Mouse (Mus musculus) MEL (cell line): ENCODE measurements at regions not wholly inside any gene's neighbourhood (a gene's known extent, or its start where the extent isn't known, plus 50 kb on each side); places are given as distances from the start of the nearest gene placed in this dataset.

ENCODE experiments used
- DNase-seq: peaks from one replicate; pipeline ENCODE4 v3.0.0; 2011; ENCODE audit warnings: low read depth, low spot score
- H3K27ac ChIP-seq: 2 replicates; pipeline ENCODE4 v1.5.1; 2012; ENCODE audit warnings: low read depth, mild to moderate bottlenecking, control low read depth, low read length, moderate library complexity; ENCODE audit not compliant: control insufficient read depth
- H3K27me3 ChIP-seq, 2 experiments: fragments of 150-350 bp in 1 of 2; sonication (generic) in 1 of 2; 2 replicates each; pipeline ENCODE4 v1.6.1; 2012; ENCODE audit warnings: low read length in 2 of 2, mild to moderate bottlenecking in 2 of 2, improper control_type of control experiment in 1 of 2, moderate library complexity in 1 of 2; ENCODE audit not compliant: insufficient read depth in 2 of 2, control insufficient read depth in 1 of 2
- H3K36me3 ChIP-seq, 2 experiments: 2 replicates each; pipeline ENCODE4 v1.6.1; 2012 to 2014; ENCODE audit warnings: low read length in 2 of 2, improper control_type of control experiment in 1 of 2, inconsistent platforms in 1 of 2, mild to moderate bottlenecking in 1 of 2; ENCODE audit not compliant: insufficient read depth in 2 of 2, control insufficient read depth in 1 of 2
- H3K4me1 ChIP-seq, 2 experiments: fragments of 150-350 bp in 1 of 2; sonication (generic) in 1 of 2; 2 replicates each; pipeline ENCODE4 v1.6.1; 2012; ENCODE audit warnings: low read length in 2 of 2, improper control_type of control experiment in 1 of 2, mild to moderate bottlenecking in 1 of 2; ENCODE audit not compliant: insufficient read depth in 2 of 2, control insufficient read depth in 1 of 2
- H3K4me3 ChIP-seq, 2 experiments: fragments of 150-350 bp in 1 of 2; sonication (generic) in 1 of 2; 2 replicates each; pipeline ENCODE4 v1.5.1; 2012; ENCODE audit warnings: low read depth in 2 of 2, low read length in 2 of 2, mild to moderate bottlenecking in 2 of 2, moderate library complexity in 2 of 2, control low read depth in 1 of 2, improper control_type of control experiment in 1 of 2; ENCODE audit not compliant: control insufficient read depth in 1 of 2, insufficient read depth in 1 of 2
- H3K79me2 ChIP-seq: 2 replicates; pipeline ENCODE4 v1.6.1; 2012; ENCODE audit warnings: mild to moderate bottlenecking, low read length, moderate library complexity; ENCODE audit not compliant: control insufficient read depth, poor library complexity, insufficient read depth
- H3K9ac ChIP-seq: 2 replicates; pipeline ENCODE4 v1.6.1; 2012; ENCODE audit warnings: low read depth, mild to moderate bottlenecking, control low read depth, low read length, moderate library complexity; ENCODE audit not compliant: control insufficient read depth, poor library complexity, severe bottlenecking
- H3K9me3 ChIP-seq: fragments of 150-350 bp; sonication (generic); replicated peaks from 2 replicates; pipeline ENCODE4 v1.6.1; 2012; ENCODE audit warnings: mild to moderate bottlenecking, low read length, improper control_type of control experiment, moderate library complexity; ENCODE audit not compliant: insufficient read depth
- BHLHE40 ChIP-seq: IDR thresholded peaks from 2 replicates; pipeline ENCODE4 v1.6.1; 2012; ENCODE audit warnings: low read depth, mild to moderate bottlenecking, inconsistent platforms, low read length, improper control_type of control experiment, borderline replicate concordance
- CTCF ChIP-seq, 3 experiments: IDR thresholded peaks in 2 of 3; conservative IDR thresholded peaks in 1 of 3; 2 replicates each; pipeline ENCODE4 v1.5.1; 2011 to 2012; ENCODE audit warnings: low read length in 3 of 3, low read depth in 2 of 3, mild to moderate bottlenecking in 2 of 3, improper control_type of control experiment in 1 of 3, inconsistent platforms in 1 of 3, mixed read lengths in 1 of 3, moderate library complexity in 1 of 3; ENCODE audit not compliant: control insufficient read depth in 1 of 3, insufficient read depth in 1 of 3, poor library complexity in 1 of 3, severe bottlenecking in 1 of 3
- GATA1 ChIP-seq: IDR thresholded peaks from 2 replicates; pipeline ENCODE4 v1.6.1; 2011; ENCODE audit warnings: low read depth, low read length, improper control_type of control experiment
- HCFC1 ChIP-seq: IDR thresholded peaks from 2 replicates; pipeline ENCODE4 v1.6.1; 2012; ENCODE audit warnings: low read depth, mild to moderate bottlenecking, inconsistent platforms, low read length, improper control_type of control experiment, moderate library complexity
- JUND ChIP-seq: IDR thresholded peaks from 2 replicates; pipeline ENCODE4 v1.6.1; 2011; ENCODE audit warnings: low read depth, mild to moderate bottlenecking, improper control_type of control experiment, low read length
- MAX ChIP-seq: IDR thresholded peaks from 2 replicates; pipeline ENCODE4 v1.6.1; 2011; ENCODE audit warnings: low read length, improper control_type of control experiment
- MXI1 ChIP-seq: IDR thresholded peaks from 2 replicates; pipeline ENCODE4 v1.6.1; 2011; ENCODE audit warnings: mild to moderate bottlenecking, low read depth, low read length, improper control_type of control experiment
- NELFE ChIP-seq: IDR thresholded peaks from 2 replicates; pipeline ENCODE4 v1.6.1; 2011; ENCODE audit warnings: low read depth, low read length, improper control_type of control experiment
- POLR2A ChIP-seq, 2 experiments: IDR thresholded peaks; 2 replicates each; pipeline ENCODE4 v1.6.1; 2011 to 2012; ENCODE audit warnings: low read length in 2 of 2, mild to moderate bottlenecking in 2 of 2, control low read depth in 1 of 2, improper control_type of control experiment in 1 of 2, low read depth in 1 of 2, moderate library complexity in 1 of 2; ENCODE audit not compliant: control insufficient read depth in 1 of 2, insufficient read depth in 1 of 2, poor library complexity in 1 of 2
- POLR2AphosphoS2 ChIP-seq: IDR thresholded peaks from 2 replicates; pipeline ENCODE4 v1.6.1; 2011; ENCODE audit warnings: low read length, improper control_type of control experiment
- POLR2AphosphoS5 ChIP-seq: IDR thresholded peaks from 2 replicates; pipeline ENCODE4 v1.6.1; 2012; ENCODE audit warnings: low read depth, borderline replicate concordance, mild to moderate bottlenecking, inconsistent platforms, low read length, moderate library complexity, mixed read lengths
- RCOR1 ChIP-seq: IDR thresholded peaks from 2 replicates; pipeline ENCODE4 v1.6.1; 2012; ENCODE audit warnings: low read depth, mild to moderate bottlenecking, inconsistent platforms, low read length, improper control_type of control experiment
- SIN3A ChIP-seq: IDR thresholded peaks from 2 replicates; pipeline ENCODE4 v1.6.1; 2012; ENCODE audit warnings: low read length, improper control_type of control experiment, inconsistent platforms
- TAL1 ChIP-seq: IDR thresholded peaks from 2 replicates; pipeline ENCODE4 v1.6.1; 2012; ENCODE audit warnings: mild to moderate bottlenecking, inconsistent platforms, low read length, moderate library complexity, mixed read lengths
- TCF12 ChIP-seq: IDR thresholded peaks from 2 replicates; pipeline ENCODE4 v1.6.1; 2014; ENCODE audit warnings: low read depth, mild to moderate bottlenecking, inconsistent platforms, low read length, improper control_type of control experiment, moderate library complexity
- USF1 ChIP-seq: IDR thresholded peaks from 2 replicates; pipeline ENCODE4 v1.6.1; 2014; ENCODE audit warnings: low read depth, mild to moderate bottlenecking, inconsistent platforms, low read length, improper control_type of control experiment, moderate library complexity
- ZNF384 ChIP-seq: IDR thresholded peaks from 2 replicates; pipeline ENCODE4 v1.6.1; 2012; ENCODE audit warnings: low read depth, mild to moderate bottlenecking, inconsistent platforms, low read length, improper control_type of control experiment

DNA sequence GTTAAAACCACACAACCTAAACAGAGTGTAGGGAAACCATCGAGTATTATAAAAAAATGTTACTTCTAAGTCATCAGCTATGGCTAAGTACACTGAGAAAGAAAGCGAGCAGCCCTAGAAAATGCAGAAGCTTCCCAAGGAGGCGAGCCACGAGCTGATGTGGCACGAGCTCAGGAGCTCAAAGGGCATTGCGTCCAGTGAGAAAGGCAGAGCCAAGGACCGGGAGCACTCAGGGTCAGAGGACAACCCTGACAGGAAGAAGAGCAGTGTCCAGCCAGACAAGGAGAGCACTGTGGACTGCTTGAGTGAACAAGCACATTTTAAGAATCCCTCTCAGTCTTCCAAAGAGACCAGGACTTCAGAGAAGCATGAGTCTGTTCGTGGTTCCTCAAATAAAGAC lies 335.6 kb upstream of the Ano5 start:
- TF ChIP-seq TCF12: no peak
- no peak for DNase-seq
- Histone ChIP-seq H3K4me1 (no peaks in the 10 kb centered on the region), H3K4me3 (no peak overlapping the region), H3K79me2 (no peaks in the 10 kb centered on the region), H3K9ac (no peak overlapping the region), H3K27ac (no peak overlapping the region), H3K36me3 (no peaks in the 10 kb centered on the region), H3K27me3 (no peaks in the 10 kb centered on the region), H3K9me3 (no peaks in the 10 kb centered on the region)

DNA sequence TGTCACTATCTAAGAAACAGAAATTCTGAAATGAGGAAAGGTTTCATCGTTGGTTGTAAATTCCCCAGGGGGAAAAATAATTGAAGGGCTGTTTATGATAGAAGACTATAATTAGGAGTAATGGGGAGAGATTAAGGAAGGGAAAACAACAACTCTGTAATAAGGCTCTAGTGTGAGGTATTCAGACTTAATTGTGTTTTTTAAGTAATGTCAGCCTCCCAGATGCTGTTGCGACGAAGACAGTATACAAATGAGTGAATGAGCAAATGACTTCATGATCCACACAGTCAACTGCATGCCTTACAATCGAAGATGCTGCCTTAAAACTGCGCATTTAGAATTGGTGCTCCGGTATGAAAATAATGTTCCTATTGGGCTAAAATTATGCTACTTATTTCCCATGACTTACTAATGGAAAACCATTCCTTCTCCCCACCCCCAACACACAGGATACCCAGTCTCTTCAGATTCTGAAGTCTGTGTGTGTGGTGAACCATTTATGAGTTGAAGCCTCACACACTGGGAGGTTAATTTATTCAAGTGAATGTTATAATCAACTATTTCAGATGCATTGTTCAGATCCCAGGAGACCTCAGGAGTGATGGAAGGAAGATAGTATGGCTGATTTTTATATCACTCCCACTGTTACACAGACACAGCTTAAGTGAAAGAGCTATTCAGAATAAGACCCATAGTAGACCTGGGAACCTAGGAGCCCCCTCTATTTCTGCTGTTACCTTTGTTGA lies 295.2 kb upstream of the Ano5 start:
- no peak overlapping the region for H3K9ac ChIP-seq
- no peaks in the 10 kb centered on the region for H3K9me3 ChIP-seq
- no peak for TF ChIP-seq GATA1
- TF ChIP-seq TAL1: no peak
- no peak for TF ChIP-seq POLR2AphosphoS5
- no peak for TF ChIP-seq RCOR1
- TF ChIP-seq POLR2A (IDR thresholded peaks at IDR 0.05; ENCODE audit: control insufficient read depth in 1 of 2, insufficient read depth in 1 of 2, low read depth in 1 of 2, low read length in 2 of 2, poor library complexity in 1 of 2): no peak
- TF ChIP-seq MAX: no peak
- TF ChIP-seq MXI1: no peak
- TF ChIP-seq NELFE: no peak
- no peak for TF ChIP-seq HCFC1
- no peak for TF ChIP-seq CTCF (IDR thresholded peaks at IDR 0.05 in 2 of 3, conservative IDR thresholded peaks at IDR 0.05 in 1 of 3; ENCODE audit: control insufficient read depth in 1 of 3, insufficient read depth in 1 of 3, low read depth in 2 of 3, low read length in 3 of 3, poor library complexity in 1 of 3, severe bottlenecking in 1 of 3)
- no peak for TF ChIP-seq USF1
- TF ChIP-seq POLR2AphosphoS2: no peak
- no peak for TF ChIP-seq SIN3A
- TF ChIP-seq JUND: no peak
- TF ChIP-seq ZNF384: no peak
- TF ChIP-seq BHLHE40: no peak
- DNase-seq: no peak
- H3K36me3 ChIP-seq: no peaks in the 10 kb centered on the region
- no peak overlapping the region for H3K4me3 ChIP-seq
- no peaks in the 10 kb centered on the region for H3K27me3 ChIP-seq
- H3K27ac ChIP-seq: no peak overlapping the region
- H3K79me2 ChIP-seq: no peaks in the 10 kb centered on the region
- H3K4me1 ChIP-seq: no peaks in the 10 kb centered on the region
